Mouse (Mus musculus) C2C12 (cell line): ENCODE measurements at regions not wholly inside any gene's neighbourhood (a gene's known extent, or its start where the extent isn't known, plus 50 kb on each side); places are given as distances from the start of the nearest gene placed in this dataset.

ENCODE experiments used
- CEBPB ChIP-seq: IDR thresholded peaks from one replicate; pipeline ENCODE4 v1.6.1; 2011; ENCODE audit warnings: low read depth, mild to moderate bottlenecking, control low read depth, moderate library complexity
- CTCF ChIP-seq: IDR thresholded peaks from one replicate; pipeline ENCODE4 v1.5.1; 2011; ENCODE audit not compliant: control insufficient read depth, insufficient read depth, insufficient read length
- FOSL1 ChIP-seq: IDR thresholded peaks from one replicate; pipeline ENCODE4 v1.8.0; 2011; ENCODE audit warnings: mild to moderate bottlenecking, low read length; ENCODE audit not compliant: poor library complexity, insufficient read depth, severe bottlenecking
- MAX ChIP-seq: IDR thresholded peaks from one replicate; pipeline ENCODE4 v1.6.1; 2011; ENCODE audit warnings: mild to moderate bottlenecking, control low read depth
- MYOD1 ChIP-seq: IDR thresholded peaks from one replicate; pipeline ENCODE4 v1.6.1; 2011; ENCODE audit warnings: low read depth; ENCODE audit not compliant: control insufficient read depth, insufficient read length
- MYOG ChIP-seq: IDR thresholded peaks from one replicate; pipeline ENCODE4 v1.6.1; 2011; ENCODE audit not compliant: control insufficient read depth, insufficient read length; ENCODE audit errors: extremely low read depth
- USF1 ChIP-seq: IDR thresholded peaks from one replicate; pipeline ENCODE4 v1.6.1; 2011; ENCODE audit warnings: low read depth, mild to moderate bottlenecking, control low read depth, moderate library complexity

GRCm38 (mm10) chr1:63938416-63938815 lies 169.3 kb upstream of the 4933402D24Rik start:
- TF ChIP-seq USF1, result no peak
- TF ChIP-seq CTCF, result no peak
- no peak for TF ChIP-seq MYOG
- TF ChIP-seq MAX, result no peak
- TF ChIP-seq CEBPB, result no peak
- no peak for TF ChIP-seq FOSL1
- TF ChIP-seq MYOD1, result no peak
